Mouse (Mus musculus): ENCODE data around the gene M1ap. TPM values are rescaled to one million over a fixed set of nuclear protein-coding genes. Genes with fewer than 3 reads are reported as not detected.

The M1ap gene
- 1 to 10 TPM in 1 of 2 experiments, under 1 TPM in 1; 0.94 to 1.4 TPM for polyA plus RNA-seq (2017; shearing (Covaris generic))

- no peak for ATAC-seq
Measured at GRCm38 (mm10) chr6:82946651-82947050, at the start of gene M1ap. M1ap (plus strand) TSS chr6:82946902.

DNA sequence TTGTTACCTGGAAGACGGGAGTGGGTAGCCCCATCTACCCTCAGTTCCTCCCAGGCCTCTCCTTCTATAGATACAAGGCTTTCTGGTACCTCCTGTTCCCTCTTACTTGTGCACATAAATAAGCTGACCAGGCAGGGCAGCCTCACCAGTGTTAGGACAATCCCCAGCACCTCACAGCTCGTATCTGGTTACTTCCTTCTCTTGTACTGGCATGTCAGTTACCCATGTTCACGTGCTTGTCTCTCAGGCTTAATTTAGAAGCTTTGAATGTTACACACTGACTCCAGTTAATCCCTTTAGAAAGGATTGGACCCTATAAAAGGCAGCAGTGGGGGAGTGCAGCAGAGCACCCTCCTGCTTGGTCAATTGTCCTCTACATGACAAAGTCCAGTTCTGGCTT lies 49.4 kb upstream of the M1ap start:
- no peak for ATAC-seq

DNA sequence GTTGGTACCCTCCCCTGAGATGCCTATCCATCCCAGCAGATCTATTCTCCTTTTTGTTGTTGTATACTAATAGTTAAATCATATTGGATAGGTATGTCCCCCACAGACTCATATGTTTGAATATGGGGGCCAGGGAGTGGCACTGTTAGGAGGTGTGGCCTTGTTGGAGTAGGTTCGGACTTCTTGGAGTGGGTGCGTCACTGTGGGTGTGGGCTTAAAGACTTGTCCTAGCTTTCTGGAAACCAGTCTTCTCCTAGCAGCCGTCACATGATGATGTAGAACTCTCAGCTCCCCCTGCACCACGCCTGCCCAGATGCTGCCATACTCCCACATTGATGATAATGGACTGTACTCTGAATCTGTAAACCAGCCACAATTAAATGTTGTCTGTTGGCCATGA lies 48.5 kb upstream of the M1ap start:
- ATAC-seq: no peak

GRCm38 (mm10) chr6:82898745-82899144 lies 48.0 kb upstream of the M1ap start:
- ATAC-seq: no peak

DNA sequence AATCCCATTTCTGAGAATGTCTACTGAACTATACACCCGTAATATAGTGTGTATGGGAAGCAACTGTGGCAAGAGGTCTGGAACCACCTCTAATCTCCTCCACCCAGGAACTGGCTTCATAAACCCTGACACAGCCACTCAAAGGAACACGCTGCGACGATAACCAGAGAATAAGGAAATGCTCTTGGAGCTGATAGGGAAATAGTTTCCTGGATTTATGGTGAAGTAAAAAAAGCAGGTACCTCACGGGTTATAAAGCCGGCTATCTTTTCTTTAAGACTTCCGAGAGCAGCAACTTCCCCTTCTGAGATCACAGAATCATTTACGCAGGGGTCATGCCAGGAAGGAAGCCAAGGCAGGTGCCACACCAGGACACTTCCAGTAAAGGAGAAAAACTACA lies 44.1 kb upstream of the M1ap start:
- no peak for ATAC-seq

DNA sequence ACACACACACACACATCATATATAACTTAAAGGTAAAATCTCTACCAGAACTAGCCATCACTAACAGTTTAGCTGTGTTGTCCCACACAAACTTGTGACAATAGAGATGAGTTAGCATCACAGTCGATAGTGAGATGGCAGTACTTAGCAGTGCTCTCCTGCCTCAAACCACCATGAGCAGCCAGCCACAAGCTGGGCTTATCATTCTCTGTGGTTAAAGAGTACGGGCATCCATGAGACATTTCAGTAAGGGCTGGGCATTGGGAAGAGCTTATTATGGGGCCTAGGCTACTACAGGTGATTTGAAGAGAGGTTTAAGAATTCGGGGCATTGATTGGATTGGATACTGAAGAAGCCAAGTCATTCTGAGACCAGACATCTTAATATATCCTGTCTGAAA lies 39.7 kb upstream of the M1ap start:
- no peak for ATAC-seq

- ATAC-seq: no peak
Measured at GRCm38 (mm10) chr6:82908034-82908433, 38.7 kb upstream of the M1ap start.

DNA sequence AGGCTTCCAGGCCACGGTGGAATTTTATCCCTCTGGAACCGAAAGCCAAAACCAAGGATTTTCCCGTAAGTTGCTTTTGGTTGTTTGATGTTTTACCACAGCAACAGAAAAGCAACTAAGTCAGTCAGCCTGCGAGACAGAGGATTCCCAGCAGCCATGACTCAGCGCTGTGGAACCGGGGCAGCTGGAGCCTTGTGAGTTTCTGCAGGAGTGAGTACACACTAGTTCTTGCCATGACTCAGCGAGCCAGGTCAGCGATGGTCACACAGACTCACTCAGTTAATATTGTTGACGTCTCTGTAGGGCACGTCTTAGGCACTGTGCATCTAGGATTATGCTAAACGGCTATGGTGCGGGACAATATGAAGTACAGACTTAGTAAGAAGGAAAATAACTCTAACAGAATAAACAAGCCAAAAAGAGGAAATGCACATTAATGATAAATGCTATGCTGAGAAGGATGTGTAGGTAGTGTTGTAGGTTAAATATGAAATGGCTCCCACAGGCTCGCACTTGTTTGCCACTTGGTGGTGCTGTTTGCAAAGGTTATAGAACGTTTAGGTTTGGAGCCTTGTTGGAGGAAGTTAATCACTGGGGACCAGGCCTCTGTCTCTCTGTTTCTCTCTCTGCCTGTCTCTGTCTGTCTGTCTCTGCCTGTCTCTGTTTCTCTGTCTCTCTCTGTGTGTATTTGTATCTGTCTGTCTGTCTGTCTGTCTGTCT lies 37.4 kb upstream of the M1ap start:
- ATAC-seq: peak; percentile 42

GRCm38 (mm10) chr6:82911303-82911702 lies 35.4 kb upstream of the M1ap start:
- ATAC-seq: no peak

- peak; percentile 87 for ATAC-seq
Measured at GRCm38 (mm10) chr6:82913336-82914247, 33.1 kb upstream of the M1ap start.

- ATAC-seq: no peak
Measured at GRCm38 (mm10) chr6:82915889-82916288, 30.8 kb upstream of the M1ap start.

GRCm38 (mm10) chr6:82916459-82916858 lies 30.2 kb upstream of the M1ap start:
- no peak for ATAC-seq

DNA sequence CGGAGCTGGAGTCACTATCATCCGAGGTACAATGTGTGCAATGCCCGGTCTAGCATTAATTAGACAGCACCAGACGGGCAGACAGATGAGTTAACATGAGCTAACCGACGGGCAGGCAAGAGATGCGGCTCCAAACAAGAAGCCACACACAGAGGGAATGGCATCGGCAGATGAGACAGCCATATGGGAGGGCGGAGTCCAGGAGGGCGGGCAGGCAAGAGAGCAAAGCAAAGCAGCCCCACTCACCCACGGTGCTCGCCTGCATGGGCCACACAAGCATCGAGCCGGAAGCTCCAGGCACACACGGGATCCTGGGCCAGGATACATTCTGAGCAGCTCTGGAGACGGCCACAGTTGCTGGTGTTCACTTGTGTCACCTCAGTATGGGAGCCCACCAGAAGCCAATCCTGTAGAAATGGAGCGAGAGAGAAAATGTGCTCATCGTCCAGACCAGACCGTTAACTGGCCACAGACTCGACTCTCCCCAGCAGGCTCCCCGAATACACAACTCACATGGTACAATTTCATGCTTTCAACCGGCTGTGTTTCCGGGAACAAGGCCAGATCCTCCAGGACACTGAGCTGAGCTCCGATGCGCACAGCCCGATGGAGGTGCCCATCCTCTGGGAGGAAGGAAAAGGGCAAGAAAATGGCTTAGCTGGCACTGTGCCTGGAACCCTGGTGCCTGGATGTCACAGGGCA lies 29.5 kb upstream of the M1ap start:
- no peak for ATAC-seq

- ATAC-seq: no peak
Measured at GRCm38 (mm10) chr6:82917778-82918129, 28.9 kb upstream of the M1ap start.

DNA sequence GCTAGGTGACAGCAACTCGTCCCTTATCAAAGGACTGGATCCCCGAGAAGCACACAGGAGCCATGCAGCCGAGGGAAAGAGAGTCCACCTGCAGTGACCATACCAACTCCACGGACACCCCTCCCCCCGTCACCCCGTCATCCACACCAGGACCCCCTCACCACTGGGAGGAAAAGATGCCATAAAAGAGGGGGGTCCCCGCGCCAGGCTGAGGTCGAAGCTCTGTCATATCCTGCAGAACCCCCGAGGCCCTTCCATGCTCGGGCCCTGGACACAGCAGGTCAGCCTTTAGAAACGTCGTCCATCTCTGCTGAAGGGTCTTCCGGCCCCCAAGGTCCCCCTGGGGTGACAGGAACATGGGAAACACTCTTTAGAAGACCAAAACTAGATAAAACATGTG lies 28.3 kb upstream of the M1ap start:
- ATAC-seq: no peak

DNA sequence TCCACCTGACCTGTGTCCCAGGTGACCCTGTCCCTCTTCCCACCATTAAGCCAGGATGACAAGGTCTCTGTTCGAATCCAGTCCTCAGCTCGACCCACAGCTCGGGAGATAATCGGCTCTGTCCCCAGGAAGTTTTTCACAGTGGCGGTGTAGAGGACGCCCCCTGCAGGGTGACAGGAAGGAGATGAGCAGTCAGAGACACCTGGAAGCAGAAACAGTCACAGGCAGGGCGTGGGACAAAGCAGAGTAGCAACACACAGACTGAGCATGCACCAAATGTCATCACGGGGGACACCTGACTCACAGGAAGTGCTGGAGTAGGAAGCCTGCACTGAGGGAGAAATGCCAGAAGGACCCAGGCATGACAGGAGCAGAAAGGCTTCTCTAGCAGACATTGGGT lies 27.2 kb upstream of the M1ap start:
- ATAC-seq: no peak

DNA sequence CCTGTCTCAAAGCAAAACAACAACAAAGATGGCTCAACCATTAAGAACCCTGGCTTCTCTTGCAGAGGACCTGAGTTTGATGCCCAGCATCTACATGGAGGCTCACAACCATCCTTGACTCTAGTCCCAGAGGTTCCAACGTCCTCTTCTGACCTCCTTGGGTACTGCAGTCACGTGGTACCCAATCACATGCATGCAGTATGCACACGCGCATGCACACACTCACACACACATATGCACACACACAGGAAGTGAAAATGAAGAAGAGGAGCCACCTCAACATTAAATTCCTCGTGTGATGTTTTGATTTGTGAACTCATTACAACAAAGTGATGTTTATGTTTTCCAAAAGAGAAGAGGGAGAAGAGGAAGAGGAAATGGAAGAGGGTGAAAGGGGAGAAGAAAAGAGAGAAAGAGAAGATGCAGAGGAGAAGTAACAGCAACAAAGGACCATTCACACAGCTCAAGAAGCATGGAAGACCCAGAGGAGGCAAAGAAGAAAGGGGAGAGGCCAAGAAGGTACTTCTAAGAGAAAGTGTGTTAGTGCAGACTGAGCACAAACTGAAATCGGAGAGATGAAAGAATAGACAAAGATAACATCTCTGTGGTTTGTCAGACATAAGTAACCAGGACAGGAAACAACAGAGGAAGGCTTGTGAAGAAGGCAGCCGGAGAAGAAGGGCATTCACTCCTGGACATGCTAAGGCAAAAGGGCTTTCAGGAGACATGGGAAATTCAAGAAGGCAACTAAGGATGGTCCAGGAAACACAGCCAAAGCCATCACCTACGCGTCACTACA lies 25.1 kb upstream of the M1ap start:
- ATAC-seq: peak; percentile 89

GRCm38 (mm10) chr6:82925005-82925404 lies 21.7 kb upstream of the M1ap start:
- no peak for ATAC-seq

- ATAC-seq: no peak
Measured at GRCm38 (mm10) chr6:82926106-82926505, 20.6 kb upstream of the M1ap start.

DNA sequence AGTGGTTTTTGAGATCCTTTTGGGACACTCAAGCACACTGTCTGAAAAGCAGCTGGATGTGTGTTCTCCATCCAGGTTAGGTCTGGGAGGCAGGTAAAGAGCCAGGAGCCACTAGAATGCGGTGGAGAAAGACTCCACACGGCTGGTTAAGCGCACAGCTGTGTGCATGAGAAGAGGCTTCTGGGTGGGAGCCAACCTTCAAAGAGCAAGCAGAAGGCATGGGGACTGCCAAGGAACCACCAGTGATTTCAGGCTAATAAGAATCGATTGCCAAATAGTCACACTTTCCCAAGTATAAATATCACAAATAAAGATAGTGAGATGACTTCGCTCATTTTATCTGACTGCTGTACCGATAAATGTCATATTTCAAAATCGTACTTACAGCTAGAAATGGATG lies 20.2 kb upstream of the M1ap start:
- ATAC-seq: no peak

- ATAC-seq: no peak
Measured at GRCm38 (mm10) chr6:82927617-82928016, 19.1 kb upstream of the M1ap start.

GRCm38 (mm10) chr6:82934616-82935230 lies 12.0 kb upstream of the M1ap start:
- no peak for ATAC-seq

Measured in CD4-positive, CD25-positive, alpha-beta regulatory T cell, adult 4 months (primary cell).